Mouse (Mus musculus) intestine, embryonic 15.5 days (tissue): ENCODE results near the gene Krt27. TPM values are rescaled to one million over a fixed set of nuclear protein-coding genes. Genes with fewer than 3 reads are reported as not detected.

ENCODE experiments used
- ATAC-seq: fragments of 200-750 bp; cut with Nextera tagmentation; 2 replicates; pipeline ENCODE4 v1.8.0; 2017; ENCODE audit warnings: moderate TSS enrichment, moderate library complexity
- H3K27ac ChIP-seq: fragments of 300-500 bp; sonication (generic); 2 replicates; pipeline ENCODE4 v1.5.1; 2015; ENCODE audit warnings: mild to moderate bottlenecking, inconsistent platforms
- H3K27me3 ChIP-seq: fragments of 300-500 bp; sonication (generic); replicated peaks from 2 replicates; pipeline ENCODE4 v1.6.1; 2015; ENCODE audit warnings: inconsistent platforms
- H3K36me3 ChIP-seq: fragments of 300-500 bp; sonication (generic); 2 replicates; pipeline ENCODE4 v1.6.1; 2015; ENCODE audit warnings: inconsistent platforms
- H3K4me1 ChIP-seq: fragments of 300-500 bp; sonication (generic); replicated peaks from 2 replicates; pipeline ENCODE4 v1.6.1; 2015; ENCODE audit warnings: inconsistent platforms
- H3K4me2 ChIP-seq: fragments of 300-500 bp; sonication (generic); replicated peaks from 2 replicates; pipeline ENCODE4 v1.6.1; 2015; ENCODE audit warnings: mild to moderate bottlenecking, inconsistent platforms
- H3K4me3 ChIP-seq: fragments of 300-500 bp; sonication (generic); replicated peaks from 2 replicates; pipeline ENCODE4 v1.5.1; 2015; ENCODE audit warnings: inconsistent platforms
- H3K9ac ChIP-seq: fragments of 300-500 bp; sonication (generic); 2 replicates; pipeline ENCODE4 v1.6.1; 2015; ENCODE audit warnings: inconsistent platforms
- H3K9me3 ChIP-seq: fragments of 300-500 bp; sonication (generic); 2 replicates; pipeline ENCODE4 v1.6.1; 2016; ENCODE audit warnings: inconsistent platforms
- WGBS: fragments of 180-500 bp; shearing (Covaris S2); methylation state at CpG from one replicate; pipeline ENCODE4 v1.1.7; 2015; 5-methylcytosine and 5-hydroxymethylcytosine counted together
- polyA plus RNA-seq: library from polyadenylated mRNA; unstranded; fragments of >200 nt; fragmentation: Nextera tagmentation; extraction: Ambion mirVana; gene quantifications from 2 replicates; pipeline ENCODE4 v1.2.1, GENCODE M21; 2015

The Krt27 gene
- polyA plus RNA-seq, 1 experiment from 2014 or later: not detected

- H3K27me3 ChIP-seq: no peaks in the 10 kb centered on the region
- H3K9ac ChIP-seq: no peak overlapping the region
- no peak for ATAC-seq
- H3K4me1 ChIP-seq: no peaks in the 10 kb centered on the region; the same call in 1 of the 2 replicates
- H3K4me2 ChIP-seq: no peak overlapping the region
- no peaks in the 10 kb centered on the region for H3K36me3 ChIP-seq
- 35% methylated on average over 9 of the region's 9 CpGs for WGBS
- no peaks in the 10 kb centered on the region for H3K9me3 ChIP-seq
- H3K27ac ChIP-seq: no peak overlapping the region
- H3K4me3 ChIP-seq: no peak overlapping the region
These were observed 31.8 kb downstream of the Krt27 start for GRCm38 (mm10) chr11:99319127-99319526.

GRCm38 (mm10) chr11:99316543-99316942, 34.4 kb downstream of the Krt27 start:
- H3K4me3 ChIP-seq: no peak overlapping the region
- no peak for ATAC-seq
- 46% methylated on average over 8 of the region's 8 CpGs for WGBS
- H3K4me2 ChIP-seq: no peak overlapping the region
- H3K9ac ChIP-seq: no peak overlapping the region
- H3K4me1 ChIP-seq: no peaks in the 10 kb centered on the region; the same call in 1 of the 2 replicates
- H3K9me3 ChIP-seq: no peaks in the 10 kb centered on the region
- H3K36me3 ChIP-seq: no peaks in the 10 kb centered on the region
- no peaks in the 10 kb centered on the region for H3K27me3 ChIP-seq
- no peak overlapping the region for H3K27ac ChIP-seq

- H3K4me1 ChIP-seq: no peaks in the 10 kb centered on the region; the same call in 1 of the 2 replicates
- H3K36me3 ChIP-seq: no peaks in the 10 kb centered on the region
- H3K4me2 ChIP-seq: no peak overlapping the region
- 72% methylated on average over 2 of the region's 2 CpGs for WGBS
- no peak overlapping the region for H3K9ac ChIP-seq
- no peaks in the 10 kb centered on the region for H3K27me3 ChIP-seq
- H3K4me3 ChIP-seq: no peak overlapping the region
- H3K27ac ChIP-seq: no peak overlapping the region
- H3K9me3 ChIP-seq: no peaks in the 10 kb centered on the region
- no peak for ATAC-seq
These were observed 36.3 kb downstream of the Krt27 start for GRCm38 (mm10) chr11:99314594-99314993.

- no peak overlapping the region for H3K4me2 ChIP-seq
- H3K4me3 ChIP-seq: no peak overlapping the region
- no peaks in the 10 kb centered on the region for H3K9me3 ChIP-seq
- no peak overlapping the region for H3K27ac ChIP-seq
- H3K36me3 ChIP-seq: no peaks in the 10 kb centered on the region
- no peaks in the 10 kb centered on the region for H3K4me1 ChIP-seq
- H3K27me3 ChIP-seq: no peaks in the 10 kb centered on the region
- ATAC-seq: no peak
- no peak overlapping the region for H3K9ac ChIP-seq
- 89% methylated on average over 1 of the region's 1 CpGs for WGBS
These were observed 40.0 kb downstream of the Krt27 start for GRCm38 (mm10) chr11:99310882-99311281.

- Histone ChIP-seq H3K4me1 (no peaks in the 10 kb centered on the region), H3K9me3 (no peaks in the 10 kb centered on the region), H3K4me2 (no peak overlapping the region), H3K9ac (no peak overlapping the region), H3K36me3 (no peaks in the 10 kb centered on the region), H3K4me3 (no peak overlapping the region), H3K27ac (no peak overlapping the region), H3K27me3 (no peaks in the 10 kb centered on the region)
- 38% methylated on average over 2 of the region's 2 CpGs for WGBS
- no peak for ATAC-seq
These were observed 43.3 kb downstream of the Krt27 start for GRCm38 (mm10) chr11:99307579-99307978.

Other genes with a start within 250 kb of the Krt27 start
- 0.43 and 0.87 TPM in 2 replicates for gene Ccr7, start 196.0 kb downstream of the Krt27 start, polyA plus RNA-seq
- 186 and 190 TPM in 2 replicates for gene Smarce1, start 120.1 kb downstream of the Krt27 start, polyA plus RNA-seq
- 0.25 and 0.49 TPM in 2 replicates for gene Krt222, start 107.0 kb downstream of the Krt27 start, polyA plus RNA-seq
- 0.11 and 0.15 TPM in 2 replicates for gene Krt24, start 65.8 kb downstream of the Krt27 start, polyA plus RNA-seq
- not detected in 2 replicates for gene Krt25, start 28.2 kb downstream of the Krt27 start, polyA plus RNA-seq
- 0.11 TPM in 1 of 2 replicates, not detected in the other for gene Krt26, start 13.1 kb downstream of the Krt27 start, polyA plus RNA-seq
- gene Krt28, start 23.8 kb upstream of the Krt27 start, polyA plus RNA-seq: 0.09 TPM in 1 of 2 replicates, not detected in the other
- 18.3 and 21.2 TPM in 2 replicates for gene Krt10, start 38.3 kb upstream of the Krt27 start, polyA plus RNA-seq
- gene Krt12, start 71.2 kb upstream of the Krt27 start, polyA plus RNA-seq: not detected in 2 replicates
- gene Krt20, start 87.0 kb upstream of the Krt27 start, polyA plus RNA-seq: 64.3 and 72.9 TPM in 2 replicates
- gene Krt23, start 142.0 kb upstream of the Krt27 start, polyA plus RNA-seq: 12.2 and 13.1 TPM in 2 replicates
- not detected in 2 replicates for gene Krt39, start 170.2 kb upstream of the Krt27 start, polyA plus RNA-seq
- gene Krt40, start 192.1 kb upstream of the Krt27 start, polyA plus RNA-seq: not detected in 2 replicates
- not detected in 2 replicates for gene Krtap3-3, start 199.8 kb upstream of the Krt27 start, polyA plus RNA-seq
- gene Krtap3-2, start 205.7 kb upstream of the Krt27 start, polyA plus RNA-seq: not detected in 2 replicates
- not detected in 2 replicates for gene Gm11939, start 208.4 kb upstream of the Krt27 start, polyA plus RNA-seq
- gene Krtap3-1, start 215.5 kb upstream of the Krt27 start, polyA plus RNA-seq: 0.30 TPM in 1 of 2 replicates, not detected in the other
- gene Krtap1-5, start 229.9 kb upstream of the Krt27 start, polyA plus RNA-seq: not detected in 2 replicates
- not detected in 2 replicates for gene Krtap1-4, start 232.6 kb upstream of the Krt27 start, polyA plus RNA-seq
- not detected in 2 replicates for gene Krtap1-3, start 240.2 kb upstream of the Krt27 start, polyA plus RNA-seq
- not detected in 2 replicates for gene Krtap9-3, start 247.0 kb upstream of the Krt27 start, polyA plus RNA-seq